Mouse (Mus musculus): ENCODE measurements around the gene Scrt2. TPM values are rescaled to one million over a fixed set of nuclear protein-coding genes. Genes with fewer than 3 reads are reported as not detected.
"Not testable (repeated sequence)": the region's sequence is repeated elsewhere in the genome, so short reads cannot be mapped to it uniquely, and the experiment has no call there.

Gene Scrt2
- total RNA-seq (2021), result 0.30 and 0.33 TPM in 2 replicates
- long read RNA-seq, experiment 1, result 0 reads
- long read RNA-seq, experiment 2, partial matches to known transcripts, result 0 of 1 reads
- long read RNA-seq, experiment 2, other reads (novel, unspliced or antisense), result 1 of 1 reads

DNA sequence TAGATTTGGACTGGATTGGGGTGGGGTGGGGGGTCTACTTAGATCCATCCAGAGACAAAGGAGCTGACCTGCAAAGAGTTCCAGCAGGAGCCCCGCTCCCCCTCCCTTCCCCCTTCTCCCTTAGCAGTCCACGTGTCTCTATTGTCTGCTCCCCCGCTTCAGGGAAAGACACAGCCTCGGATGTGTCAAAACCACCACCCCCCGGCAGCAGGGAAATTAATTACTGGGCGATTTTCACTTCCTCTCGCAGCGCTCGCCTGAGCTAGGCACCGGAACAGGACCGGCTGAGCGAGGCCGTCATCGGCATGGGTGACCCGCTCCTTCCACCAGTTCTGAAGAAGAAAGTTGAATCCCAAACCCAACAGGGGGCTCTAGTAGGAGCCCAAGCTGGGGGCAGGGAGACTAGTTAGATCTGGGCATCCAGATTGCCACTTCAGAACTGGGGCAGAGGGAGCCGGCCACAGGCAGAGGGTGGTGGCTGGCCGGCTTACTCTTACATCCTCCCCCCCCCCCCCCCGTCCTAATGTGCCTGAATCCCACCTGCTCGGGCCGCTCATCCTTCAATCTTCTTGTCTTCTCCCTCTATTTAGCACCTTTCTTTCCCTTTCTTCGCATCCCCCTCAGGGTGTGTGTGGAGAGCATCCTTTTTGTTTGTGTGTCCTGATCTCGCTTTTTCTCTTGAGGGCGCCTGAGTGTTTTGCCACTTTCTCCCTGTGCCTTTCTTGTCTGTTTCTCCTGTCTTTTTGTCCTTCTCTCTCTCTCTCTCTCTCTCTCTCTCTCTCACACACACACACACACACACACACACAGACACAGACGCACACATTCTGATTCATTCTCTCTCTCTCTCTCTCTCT, at the start of gene Scrt2:
Gene Scrt2 (plus strand): TSS at position 845 of the 857 bp plus-strand sequence.
- no peak for DNase-seq

DNA sequence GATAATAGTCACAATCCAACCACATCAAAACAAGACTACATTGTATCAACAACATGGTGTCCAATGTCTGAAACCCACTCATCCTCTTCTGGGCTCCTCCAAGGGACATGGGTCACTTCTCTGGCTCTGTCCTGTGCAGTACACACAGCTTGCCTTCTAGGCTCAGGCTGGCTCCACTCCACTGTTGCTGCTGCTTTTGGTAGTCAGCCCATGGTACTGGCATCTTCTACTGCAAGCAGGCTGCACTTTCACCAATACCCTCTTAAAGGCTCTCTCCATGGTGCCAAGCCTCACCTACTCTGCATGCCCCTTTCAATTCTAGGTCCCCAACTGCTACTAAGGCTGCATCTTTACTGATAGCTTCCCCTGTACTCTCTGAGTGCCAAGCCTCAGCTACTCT, 41.2 kb upstream of the Scrt2 start:
- DNase-seq, result no peak

DNA sequence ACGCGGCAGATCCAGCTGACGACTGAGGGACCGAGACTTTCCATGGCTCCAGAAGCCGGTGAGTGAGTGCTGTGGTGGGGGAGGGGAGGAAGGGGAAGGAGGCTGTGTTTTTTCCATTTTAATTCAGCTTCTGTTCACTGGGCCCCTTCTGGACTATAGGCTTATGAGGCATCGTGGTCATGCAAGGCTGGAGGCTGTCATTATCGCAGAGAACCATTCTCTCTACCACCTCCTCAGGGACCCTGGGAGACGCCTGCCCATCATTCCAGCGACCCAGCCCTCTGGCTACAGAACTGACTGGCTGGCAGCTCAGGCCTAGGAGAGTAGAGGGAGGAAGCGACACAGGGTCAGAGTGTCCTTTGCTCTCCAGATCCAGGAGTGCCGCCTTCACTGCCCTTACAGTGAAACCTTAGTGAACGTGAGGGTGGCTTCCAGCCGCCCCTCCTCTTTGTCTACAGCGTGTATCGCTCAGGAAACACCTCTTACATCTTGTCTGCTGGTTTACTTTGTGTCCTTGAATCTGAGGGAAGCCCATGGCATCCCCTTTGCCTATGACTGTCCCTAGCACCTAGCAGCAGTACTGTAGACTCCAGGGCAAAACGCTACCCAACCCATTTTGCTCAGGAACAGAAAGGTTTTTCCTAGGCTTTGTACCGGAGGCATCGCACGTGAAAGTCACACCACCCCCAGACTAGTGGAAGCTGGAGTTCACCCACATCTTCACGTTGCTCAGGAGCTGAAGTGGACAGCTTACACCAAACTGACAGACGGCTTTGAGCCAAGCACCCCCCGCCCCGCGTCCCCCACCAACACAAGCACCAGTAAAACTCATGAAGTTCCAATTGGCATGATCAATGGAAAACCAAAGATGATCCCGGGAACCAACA, 34.0 kb upstream of the Scrt2 start:
- no peak for DNase-seq

DNA sequence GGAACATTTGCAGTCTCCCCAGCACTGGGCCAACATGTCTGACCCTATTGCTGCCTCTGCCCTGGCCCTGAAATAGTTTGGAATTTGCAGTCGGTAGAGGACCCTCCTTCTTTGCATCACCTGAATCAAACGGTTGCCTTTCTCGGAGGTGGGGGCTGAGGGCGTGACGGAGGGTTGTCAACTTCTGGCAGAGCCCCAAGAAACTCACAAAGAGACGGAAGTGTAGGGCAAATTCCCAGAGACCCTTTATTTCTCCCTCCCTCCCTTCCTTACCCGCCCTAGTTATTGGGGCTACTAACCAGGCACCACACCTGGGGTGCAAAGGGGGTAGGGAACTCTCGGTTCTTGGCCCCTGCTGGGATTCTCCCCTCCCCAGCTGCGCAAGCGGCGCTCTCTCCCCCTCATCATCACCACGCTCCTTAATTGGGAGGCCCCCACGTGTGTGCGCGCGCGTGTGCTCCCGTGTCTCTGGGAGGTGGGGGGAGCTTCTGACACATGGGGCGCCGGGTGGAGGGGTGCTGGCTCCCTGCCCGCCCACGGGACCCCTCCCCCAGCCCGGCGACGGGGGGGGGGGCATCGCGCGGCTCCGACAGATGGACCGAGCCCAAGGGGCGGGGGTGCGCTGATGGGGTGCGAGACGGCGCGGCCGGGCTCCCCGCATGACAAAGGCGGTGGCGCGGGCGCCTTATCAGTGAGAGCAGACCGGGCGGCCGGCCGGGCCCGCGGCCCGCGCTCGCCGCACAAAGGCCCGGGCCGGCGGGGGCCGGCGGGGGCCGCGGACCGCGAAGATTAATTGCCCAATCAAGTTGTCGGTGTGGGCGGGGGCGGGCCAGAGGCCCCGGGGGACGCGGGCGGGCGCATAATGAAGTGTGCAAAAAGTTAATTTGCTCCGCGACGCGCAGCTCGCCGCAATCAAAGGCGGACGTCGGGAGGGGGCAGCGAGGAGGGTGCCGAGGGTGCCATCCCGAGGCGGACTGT, 33.0 kb upstream of the Scrt2 start:
- DNase-seq, result peak; percentile 21

- peak; percentile 46 for DNase-seq
Measured at GRCm38 (mm10) chr2:152048981-152049441, 32.3 kb upstream of the Scrt2 start.

- no peak for DNase-seq
Measured at GRCm38 (mm10) chr2:152049611-152050270, 31.6 kb upstream of the Scrt2 start.

- DNase-seq, result no peak
Measured at GRCm38 (mm10) chr2:152050316-152050715, 31.0 kb upstream of the Scrt2 start.

DNA sequence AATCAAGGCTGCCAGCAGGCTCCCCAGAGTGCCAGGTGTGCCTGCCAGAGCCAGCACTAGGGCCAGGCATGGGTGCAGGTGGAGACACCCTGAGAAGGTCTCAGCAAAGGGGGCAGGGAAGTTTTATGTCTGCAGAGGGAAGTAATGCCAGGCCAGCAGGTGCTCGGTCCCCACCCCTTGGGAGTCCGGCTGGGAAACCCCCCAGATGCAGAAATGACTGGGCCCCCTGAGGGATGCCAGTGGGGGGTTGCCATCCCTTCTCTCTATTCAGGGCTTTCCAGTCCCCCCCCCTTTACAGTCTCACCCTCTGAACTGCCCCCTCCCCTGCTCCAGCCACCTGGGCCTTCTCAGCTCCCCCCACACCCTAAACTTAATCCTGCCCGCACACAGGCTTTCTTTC, 29.3 kb upstream of the Scrt2 start:
- DNase-seq, result no peak

GRCm38 (mm10) chr2:152055406-152055805, 25.9 kb upstream of the Scrt2 start:
- no peak for DNase-seq

GRCm38 (mm10) chr2:152056368-152057251, 24.7 kb upstream of the Scrt2 start:
- DNase-seq, result peak; percentile 14

DNA sequence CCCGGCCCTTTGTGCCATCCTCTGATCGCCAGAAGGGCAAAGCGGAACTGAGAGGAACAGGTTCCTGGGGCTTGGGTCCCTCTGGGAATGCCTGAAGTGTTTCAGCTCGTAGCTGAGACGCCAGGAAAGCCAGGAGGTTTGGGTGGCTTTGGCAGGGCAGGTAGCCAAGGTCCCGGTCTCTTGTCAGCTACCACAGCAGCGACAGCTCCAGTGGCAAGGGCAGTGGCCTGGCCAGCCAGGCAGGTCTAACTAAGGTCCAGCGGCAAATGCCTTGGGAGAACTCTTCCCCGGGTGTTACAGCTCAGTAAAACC, 24.1 kb upstream of the Scrt2 start:
- DNase-seq, result no peak

DNA sequence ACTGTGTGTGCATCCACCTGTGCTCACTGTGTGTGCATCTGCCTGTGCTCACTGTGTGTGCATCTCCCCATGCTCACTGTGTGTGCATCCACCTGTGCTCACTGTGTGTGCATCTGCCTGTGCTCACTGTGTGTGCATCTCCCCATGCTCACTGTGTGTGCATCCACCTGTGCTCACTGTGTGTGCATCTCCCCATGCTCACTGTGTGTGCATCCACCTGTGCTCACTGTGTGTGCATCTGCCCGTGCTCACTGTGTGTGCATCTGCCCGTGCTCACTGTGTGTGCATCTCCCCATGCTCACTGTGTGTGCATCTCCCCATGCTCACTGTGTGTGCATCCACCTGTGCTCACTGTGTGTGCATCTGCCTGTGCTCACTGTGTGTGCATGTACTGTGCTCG, 18.5 kb upstream of the Scrt2 start:
- DNase-seq, result not testable (repeated sequence)

DNA sequence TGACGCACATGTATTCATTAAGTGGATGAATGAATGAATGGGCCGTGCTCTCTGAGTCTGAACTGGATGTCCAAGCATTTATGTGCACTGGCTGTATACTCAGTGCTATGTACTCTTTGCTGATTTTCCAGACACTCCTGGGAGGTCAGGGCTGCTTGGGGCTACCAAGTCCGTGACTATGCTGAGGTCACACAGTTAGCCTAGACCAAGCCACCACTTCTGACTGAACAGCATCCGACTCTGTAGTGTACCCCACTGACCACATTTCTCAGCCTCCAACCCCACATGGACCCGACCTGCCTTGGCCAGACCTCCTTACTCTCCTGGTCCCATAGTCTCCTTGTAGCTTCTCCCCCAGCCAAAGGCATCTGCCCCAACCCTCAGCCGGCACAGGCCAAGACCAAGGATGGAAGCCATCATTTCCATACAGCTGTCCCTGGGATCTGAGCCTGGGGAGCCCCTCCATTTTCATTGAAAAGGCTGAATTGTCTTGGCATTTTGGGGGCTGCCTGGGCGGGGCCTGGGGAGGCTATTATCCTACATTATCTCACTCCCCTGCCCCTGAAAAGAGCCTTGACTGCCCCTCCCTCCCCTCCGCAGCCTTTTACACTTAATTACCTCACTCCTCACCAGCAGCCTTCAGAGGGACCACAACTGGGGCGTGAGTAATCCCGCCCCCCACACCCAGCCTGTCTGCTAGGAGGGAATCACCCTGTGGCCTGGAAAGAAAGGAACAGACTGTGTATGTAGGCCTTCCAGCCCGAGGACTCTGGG, 12.5 kb upstream of the Scrt2 start:
- no peak for DNase-seq

- DNase-seq, result no peak
Measured at GRCm38 (mm10) chr2:152069434-152069786, 11.9 kb upstream of the Scrt2 start.

DNA sequence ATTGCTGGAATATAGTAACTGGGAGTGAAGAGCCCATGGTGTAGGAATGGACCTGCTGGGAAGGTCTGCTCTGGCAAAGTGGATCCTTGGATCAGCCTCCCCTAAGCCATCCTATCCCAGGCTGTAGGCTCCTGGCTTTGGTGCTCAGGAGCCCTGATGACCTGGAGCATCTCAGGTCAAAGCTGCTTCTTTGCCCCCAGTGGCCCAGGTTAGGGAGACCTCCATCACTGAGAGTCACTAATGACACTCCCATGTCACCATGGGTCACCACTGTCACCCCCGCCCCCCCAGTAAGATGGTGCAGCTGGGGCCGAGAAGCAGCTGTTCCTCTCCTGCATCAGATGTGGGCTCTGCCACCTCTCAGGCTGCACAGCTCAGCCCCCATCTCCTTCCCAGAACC, 11.4 kb upstream of the Scrt2 start:
- DNase-seq, result no peak

- DNase-seq, result no peak
Measured at GRCm38 (mm10) chr2:152074521-152074920, 6.8 kb upstream of the Scrt2 start.

DNA sequence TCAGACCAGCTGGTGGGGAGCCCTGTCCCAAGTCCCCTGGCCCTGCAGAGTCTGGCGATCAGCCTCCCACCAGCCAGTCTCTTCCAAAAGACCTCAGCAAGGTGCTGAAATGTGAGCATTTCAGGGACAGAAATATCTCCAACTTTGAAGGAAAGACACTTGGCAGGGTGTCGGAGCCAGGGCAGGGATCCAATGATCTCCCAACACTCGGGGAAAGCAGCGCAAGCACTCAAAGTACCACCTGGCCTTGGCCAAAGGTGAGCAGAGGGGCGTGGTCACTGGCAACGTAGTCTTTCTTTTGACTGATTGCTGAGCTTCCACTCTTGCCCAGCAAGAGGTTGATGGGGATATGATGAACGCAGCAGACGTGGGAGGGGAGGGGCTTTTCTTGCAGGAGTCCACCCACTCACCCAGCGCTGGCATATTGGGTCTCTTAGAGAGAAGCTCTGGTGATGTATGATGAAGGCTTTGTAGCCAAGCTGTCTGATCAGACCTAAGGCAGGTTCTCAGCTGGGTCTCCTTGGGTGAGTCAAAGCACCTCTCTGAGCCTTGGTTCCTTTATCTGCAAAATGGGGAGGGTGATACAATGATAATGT, 5.9 kb upstream of the Scrt2 start:
- no peak for DNase-seq

GRCm38 (mm10) chr2:152077337-152077736, 4.0 kb upstream of the Scrt2 start:
- DNase-seq, result peak; percentile 26

Data from adrenal gland, postnatal 14 days (tissue).